Mouse (Mus musculus) heart, postnatal 0 days (tissue): ENCODE results near the gene B3gnt2. TPM values are rescaled to one million over a fixed set of nuclear protein-coding genes. Genes with fewer than 3 reads are reported as not detected.

Experiments used
- ATAC-seq: fragments of 200-750 bp; cut with Nextera tagmentation; 2 replicates; pipeline ENCODE4 v1.8.0; 2017; ENCODE audit warnings: low read depth, moderate number of reproducible peaks, moderate library complexity; ENCODE audit not compliant: insufficient read depth
- DNase-seq: peaks from one replicate; pipeline ENCODE4 v3.0.0-alpha.2; 2016; ENCODE audit warnings: low spot score
- H3K27ac ChIP-seq: fragments of 300-500 bp; sonication (generic); 2 replicates; pipeline ENCODE4 v1.5.1; 2014; ENCODE audit warnings: low read depth, mild to moderate bottlenecking
- H3K27me3 ChIP-seq: fragments of 300-500 bp; sonication (generic); 2 replicates; pipeline ENCODE4 v1.6.1; 2014; ENCODE audit warnings: low read length, mixed read lengths; ENCODE audit not compliant: control insufficient read depth, insufficient read depth
- H3K36me3 ChIP-seq: fragments of 300-500 bp; sonication (generic); replicated peaks from 2 replicates; pipeline ENCODE4 v1.6.1; 2014; ENCODE audit warnings: low read length, mixed read lengths; ENCODE audit not compliant: control insufficient read depth, insufficient read depth
- H3K4me1 ChIP-seq: fragments of 300-500 bp; sonication (generic); 2 replicates; pipeline ENCODE4 v1.6.1; 2014; ENCODE audit warnings: antibody characterized with exemption; ENCODE audit not compliant: control insufficient read depth, insufficient read depth
- H3K4me2 ChIP-seq: fragments of 300-500 bp; sonication (generic); 2 replicates; pipeline ENCODE4 v1.6.1; 2014; ENCODE audit warnings: low read depth, mild to moderate bottlenecking, low read length, moderate library complexity
- H3K4me3 ChIP-seq: fragments of 300-500 bp; sonication (generic); 2 replicates; pipeline ENCODE4 v1.5.1; 2014; ENCODE audit warnings: low read depth, low read length
- H3K9ac ChIP-seq: fragments of 300-500 bp; sonication (generic); replicated peaks from 2 replicates; pipeline ENCODE4 v1.6.1; 2014; ENCODE audit warnings: low read depth, low read length, mixed read lengths
- H3K9me3 ChIP-seq: fragments of 300-500 bp; sonication (generic); replicated peaks from 2 replicates; pipeline ENCODE4 v1.6.1; 2016; ENCODE audit warnings: low read length; ENCODE audit not compliant: control insufficient read depth
- CTCF ChIP-seq: IDR thresholded peaks from 2 replicates; pipeline ENCODE4 v1.5.1; 2016; ENCODE audit warnings: antibody characterized with exemption, control low read depth, low read depth
- EP300 ChIP-seq: IDR thresholded peaks from 2 replicates; pipeline ENCODE4 v1.6.1; 2016; ENCODE audit warnings: antibody characterized with exemption, low read depth
- WGBS: fragments of 180-500 bp; shearing (Covaris S2); extraction: QIAGEN DNeasy Blood & Tissue Kit; methylation state at CpG from one replicate; pipeline ENCODE4 v1.1.7; 2014; 5-methylcytosine and 5-hydroxymethylcytosine counted together
- polyA plus RNA-seq: library from polyadenylated mRNA; unstranded; fragments of >200 nt; fragmentation: Nextera tagmentation; extraction: Ambion mirVana; gene quantifications from 2 replicates; pipeline ENCODE4 v1.2.1, GENCODE M21; 2015
- total RNA-seq: library from RNA; depleted of rRNA; stranded (reverse); fragments of >200 nt; gene quantifications from 2 replicates; pipeline ENCODE4 v1.2.3, GENCODE M21; 2014; ENCODE audit warnings: low replicate concordance

B3gnt2 gene
- total and polyA plus RNA-seq, 2 experiments from 2014 or later: 5.9 to 22.6 TPM

DNA sequence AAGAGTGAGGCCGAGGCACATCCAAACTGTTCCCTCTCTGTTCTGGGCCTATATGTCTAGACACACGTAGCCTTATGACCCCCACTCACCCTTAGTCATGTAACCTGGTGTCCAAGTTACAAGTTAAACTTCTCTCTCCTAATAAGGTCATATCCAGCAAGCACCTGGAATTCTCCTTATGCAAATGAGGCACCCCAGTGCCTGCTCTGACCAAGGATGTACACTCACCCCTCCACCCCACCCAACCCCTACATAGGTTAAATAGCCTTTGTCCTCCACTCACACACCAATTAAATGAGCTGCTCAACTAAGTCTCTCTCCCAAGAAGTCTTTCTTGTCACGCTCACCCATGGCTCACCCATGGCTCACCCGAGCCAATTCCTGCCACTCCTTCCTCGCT, 69.0 kb downstream of the B3gnt2 start:
- no peak for TF ChIP-seq EP300
- TF ChIP-seq CTCF: no peak
- ATAC-seq: no peak

GRCm38 (mm10) chr11:22787833-22788232, 72.9 kb downstream of the B3gnt2 start:
- ATAC-seq (no peak), DNase-seq (no peak)
- H3K4me3 ChIP-seq: no peak overlapping the region
- H3K9me3 ChIP-seq: no peaks in the 10 kb centered on the region
- H3K4me2 ChIP-seq: no peak overlapping the region
- TF ChIP-seq EP300 (no peak), CTCF (no peak)
- H3K4me1 ChIP-seq: no peaks in the 10 kb centered on the region
- H3K27me3 ChIP-seq: no peaks in the 10 kb centered on the region
- no peak overlapping the region for H3K9ac ChIP-seq
- 80% methylated on average over 2 of the region's 2 CpGs for WGBS
- H3K36me3 ChIP-seq: no peaks in the 10 kb centered on the region
- H3K27ac ChIP-seq: no peak overlapping the region

More for the DNA sequence above, 69.0 kb downstream of the B3gnt2 start:
- Histone ChIP-seq H3K27me3 (no peaks in the 10 kb centered on the region), H3K9ac (no peak overlapping the region), H3K4me1 (no peaks in the 10 kb centered on the region), H3K27ac (no peak overlapping the region), H3K4me2 (no peak overlapping the region), H3K4me3 (no peak overlapping the region), H3K9me3 (no peaks in the 10 kb centered on the region), H3K36me3 (no peaks in the 10 kb centered on the region)
- 85% methylated on average over 5 of the region's 5 CpGs for WGBS
- no peak for DNase-seq

- H3K9me3 ChIP-seq: no peaks in the 10 kb centered on the region
- 77% methylated on average over 3 of the region's 3 CpGs for WGBS
- no peak overlapping the region for H3K9ac ChIP-seq
- H3K4me2 ChIP-seq: no peak overlapping the region
- DNase-seq: no peak
- no peaks in the 10 kb centered on the region for H3K27me3 ChIP-seq
- ATAC-seq: no peak
- H3K27ac ChIP-seq: no peak overlapping the region
- H3K4me3 ChIP-seq: no peak overlapping the region
- TF ChIP-seq EP300: no peak
- no peak for TF ChIP-seq CTCF
- no peaks in the 10 kb centered on the region for H3K36me3 ChIP-seq
- H3K4me1 ChIP-seq: no peaks in the 10 kb centered on the region
Measured at GRCm38 (mm10) chr11:22784477-22784876, 76.3 kb downstream of the B3gnt2 start.

- Histone ChIP-seq H3K9me3 (no peaks in the 10 kb centered on the region), H3K9ac (no peak overlapping the region), H3K4me2 (no peak overlapping the region), H3K27ac (no peak overlapping the region), H3K27me3 (no peaks in the 10 kb centered on the region), H3K4me1 (no peaks in the 10 kb centered on the region), H3K4me3 (no peak overlapping the region), H3K36me3 (no peaks in the 10 kb centered on the region)
- TF ChIP-seq EP300 (no peak), CTCF (no peak)
- DNase-seq (no peak), ATAC-seq (no peak)
- 55% methylated on average over 13 of the region's 13 CpGs for WGBS
Measured at GRCm38 (mm10) chr11:22782705-22783124, 78.0 kb downstream of the B3gnt2 start.

DNA sequence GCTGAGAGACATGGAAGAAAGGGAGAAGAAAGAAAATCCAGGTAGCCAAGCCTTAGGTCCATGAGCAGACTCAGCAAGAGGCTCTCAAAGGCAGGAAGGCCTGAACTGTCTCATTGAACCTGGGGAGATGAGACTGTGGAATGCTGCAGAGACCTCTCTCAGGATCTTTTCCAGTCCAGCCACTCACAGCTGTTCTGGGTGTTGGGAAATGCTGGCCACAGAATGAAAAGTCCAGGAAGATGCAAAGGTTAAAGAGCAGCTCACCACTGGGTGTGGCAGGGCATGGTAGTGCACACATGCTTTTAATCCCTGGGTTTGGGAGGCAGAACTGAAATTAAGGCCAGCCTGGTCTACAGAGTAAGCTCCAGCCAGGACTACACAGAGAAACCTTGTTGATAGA, 79.6 kb downstream of the B3gnt2 start:
- TF ChIP-seq CTCF (no peak), EP300 (no peak)
- no peak for DNase-seq
- Histone ChIP-seq H3K36me3 (no peaks in the 10 kb centered on the region), H3K4me3 (no peak overlapping the region), H3K9me3 (no peaks in the 10 kb centered on the region), H3K27me3 (no peaks in the 10 kb centered on the region), H3K4me1 (no peaks in the 10 kb centered on the region), H3K4me2 (no peak overlapping the region), H3K9ac (no peak overlapping the region), H3K27ac (no peak overlapping the region)
- ATAC-seq: no peak

GRCm38 (mm10) chr11:22780761-22781160, 80.0 kb downstream of the B3gnt2 start:
- no peaks in the 10 kb centered on the region for H3K4me1 ChIP-seq
- TF ChIP-seq EP300 (no peak), CTCF (no peak)
- DNase-seq (no peak), ATAC-seq (no peak)
- no peak overlapping the region for H3K9ac ChIP-seq
- H3K4me2 ChIP-seq: no peak overlapping the region
- 60% methylated on average over 2 of the region's 2 CpGs for WGBS
- H3K27me3 ChIP-seq: no peaks in the 10 kb centered on the region
- no peak overlapping the region for H3K27ac ChIP-seq
- no peaks in the 10 kb centered on the region for H3K36me3 ChIP-seq
- H3K4me3 ChIP-seq: no peak overlapping the region
- no peaks in the 10 kb centered on the region for H3K9me3 ChIP-seq
